Mouse (Mus musculus) c-Kit-positive CD71-positive TER-119-negative erythroid progenitor cells, embryonic 14.5 days (primary cell): ENCODE measurements around the gene Abhd17c.
"Not testable (repeated sequence)": the region's sequence is repeated elsewhere in the genome, so short reads cannot be mapped to it uniquely, and the experiment has no call there.

Experiments
- DNase-seq: peaks from one replicate; pipeline ENCODE4 v3.0.0-alpha.2; 2013; ENCODE audit warnings: low read depth

Abhd17c gene

DNA sequence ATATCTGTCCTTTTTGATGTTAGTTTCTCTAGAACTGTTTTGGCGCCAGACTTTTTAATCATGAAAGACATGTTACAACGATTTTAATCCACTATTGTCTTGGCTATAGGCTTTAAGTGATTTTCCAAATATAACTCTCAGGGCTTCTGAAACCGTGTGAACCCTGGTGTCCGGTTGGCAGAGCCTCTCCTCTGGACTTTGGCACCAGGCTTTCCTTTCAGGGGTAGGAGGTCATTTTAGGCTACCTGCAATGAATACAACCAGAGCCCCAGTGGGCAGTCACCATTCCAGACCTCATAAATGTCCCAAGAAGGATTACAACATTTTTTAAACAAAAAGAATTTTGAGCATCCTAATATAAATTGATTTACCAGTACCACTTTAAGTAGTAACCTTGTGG lies 1.1 kb upstream of the Abhd17c start:
- no peak for DNase-seq

DNA sequence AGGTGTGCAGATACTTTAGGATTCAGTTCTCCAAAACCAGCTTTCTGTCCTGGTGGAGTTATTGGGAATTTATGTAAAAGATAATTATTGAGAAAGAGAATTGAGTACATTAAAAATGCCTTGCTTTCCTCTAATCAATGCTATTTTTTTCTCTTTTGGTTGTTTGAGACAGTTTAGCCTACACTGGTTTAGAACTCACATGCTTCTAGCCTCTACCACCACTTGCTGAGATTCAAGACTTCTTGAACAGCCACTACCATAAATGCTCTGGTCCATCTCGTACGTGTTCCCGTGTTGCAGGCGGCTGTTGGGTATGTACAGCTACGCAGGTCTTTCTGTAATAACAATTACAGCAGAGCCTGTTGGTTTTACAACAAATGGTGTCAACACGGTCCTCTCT lies 681 bp upstream of the Abhd17c start:
- no peak for DNase-seq

DNA sequence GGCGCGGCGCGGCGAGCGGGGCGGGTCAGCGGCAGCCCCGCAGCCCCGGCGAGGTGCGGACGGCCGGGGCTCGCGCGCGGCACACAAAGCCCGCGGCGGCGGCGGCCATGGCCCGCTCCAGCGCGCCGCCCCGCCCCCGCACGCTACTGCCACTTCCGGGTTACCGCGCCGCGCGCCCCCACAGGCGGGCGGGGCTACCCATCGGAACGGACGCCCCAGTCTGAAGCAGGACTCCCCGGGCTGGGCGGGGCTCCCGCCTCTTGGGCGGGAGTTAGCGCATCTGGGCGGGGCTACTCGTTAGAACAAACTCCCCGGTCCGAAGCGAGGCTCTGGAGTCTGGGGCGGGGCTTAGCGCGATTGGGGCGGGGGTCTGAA lies 254 bp upstream of the Abhd17c start:
- peak; percentile 86 for DNase-seq

DNA sequence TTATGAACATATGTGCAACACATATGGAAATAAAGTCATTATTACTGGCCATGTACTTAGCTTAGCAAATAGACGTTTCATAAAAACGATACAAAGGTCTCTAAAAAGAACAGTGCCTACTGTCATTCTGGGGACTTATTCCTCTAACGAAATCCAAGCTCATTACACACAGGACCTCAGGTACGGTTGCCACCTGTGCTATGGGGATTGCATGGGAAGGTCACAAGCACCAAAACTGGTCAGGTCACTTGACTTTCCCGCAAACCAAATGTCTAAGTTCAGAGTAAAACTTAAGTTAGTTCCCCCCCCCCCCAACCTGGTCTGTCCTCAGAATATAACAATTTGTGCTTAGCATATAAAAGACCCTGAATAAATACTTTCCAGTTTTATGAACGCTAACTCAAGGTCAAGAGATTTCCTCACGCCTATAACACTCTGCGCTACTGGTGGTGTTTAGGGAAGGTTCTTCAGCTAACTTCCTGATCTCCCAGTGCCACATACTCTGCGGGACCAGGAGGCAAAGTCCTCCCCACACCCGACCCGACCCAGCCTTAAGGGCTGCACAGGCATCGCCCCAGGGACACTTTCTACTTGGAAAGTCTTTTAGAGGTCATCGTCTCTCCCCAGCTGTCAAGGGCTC lies 1.2 kb downstream of the Abhd17c start:
- DNase-seq = no peak

DNA sequence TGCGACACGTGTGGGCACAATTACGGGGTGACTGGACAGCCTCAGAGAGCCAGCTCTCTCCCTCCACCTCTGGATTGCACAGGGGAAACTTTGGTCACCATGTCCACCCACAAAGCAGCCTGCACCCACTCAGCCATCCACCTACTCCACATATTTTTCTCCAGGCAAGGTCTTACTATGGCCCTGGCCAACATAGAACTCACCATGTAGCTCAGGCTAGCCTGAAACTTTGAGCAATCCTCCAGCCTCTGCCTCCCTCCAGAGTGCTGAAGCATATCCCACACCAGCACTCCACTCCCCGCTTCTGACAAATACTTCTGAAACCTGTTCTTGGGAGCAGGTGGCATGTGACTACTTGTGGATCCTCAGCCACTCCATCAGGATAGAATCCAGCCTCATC lies 1.9 kb downstream of the Abhd17c start:
- DNase-seq = no peak

DNA sequence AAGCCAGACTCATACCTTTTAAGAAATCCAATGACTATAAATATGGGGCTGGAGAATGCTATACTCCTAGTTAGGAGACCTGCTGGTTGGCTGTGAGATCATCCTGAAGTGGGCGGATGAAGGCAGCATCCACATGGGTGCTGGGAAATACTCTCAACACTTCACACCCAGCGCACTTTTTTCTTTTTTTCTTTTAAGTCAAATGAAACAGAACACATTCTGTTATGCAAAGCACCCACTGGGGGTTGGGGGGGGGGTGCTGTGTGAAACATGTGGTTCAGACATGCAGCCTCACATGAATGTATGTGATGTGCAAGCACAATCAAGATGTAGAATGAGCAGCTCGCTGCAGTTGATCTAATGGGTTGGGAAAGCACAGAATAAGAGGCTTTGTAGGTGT lies 2.8 kb downstream of the Abhd17c start:
- DNase-seq = no peak

DNA sequence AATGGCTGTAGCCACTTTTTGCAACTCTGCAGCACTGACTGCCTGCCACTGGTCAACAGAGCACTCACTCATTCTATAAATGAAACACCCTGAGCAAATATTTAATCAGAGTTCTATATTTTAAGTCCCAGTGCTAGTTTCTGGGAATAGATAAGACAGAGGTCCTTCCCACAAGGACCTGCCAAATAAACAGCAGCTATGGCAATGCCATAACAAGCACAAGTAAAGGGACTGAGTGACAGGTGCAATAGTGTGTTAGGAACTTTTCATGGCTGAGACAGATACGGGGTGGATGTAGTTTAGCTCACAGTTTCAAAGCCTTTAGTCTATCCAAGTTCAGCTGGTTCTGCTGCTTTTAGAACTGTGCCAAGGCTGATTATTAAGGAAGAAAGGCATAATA lies 3.9 kb downstream of the Abhd17c start:
- no peak for DNase-seq

DNA sequence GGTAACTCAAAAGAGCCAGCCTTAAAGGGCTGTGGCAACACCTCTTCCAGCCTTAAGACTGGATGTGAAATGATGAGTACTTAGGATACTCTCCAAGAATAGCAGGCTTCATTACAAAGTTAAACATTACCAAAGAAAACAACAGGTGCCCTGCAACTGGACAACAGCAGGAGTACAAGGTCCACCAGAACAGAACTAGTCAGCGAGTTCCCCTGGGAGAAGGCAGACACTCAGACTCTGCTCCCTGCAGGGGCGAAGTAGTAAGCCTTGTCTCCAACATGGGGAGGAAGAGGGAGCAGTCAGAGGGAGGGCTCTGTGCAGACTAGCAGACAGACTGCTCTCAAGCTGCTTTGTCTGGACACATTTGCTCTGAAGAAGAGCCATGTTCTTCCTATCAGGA lies 6.1 kb downstream of the Abhd17c start:
- DNase-seq = no peak

DNA sequence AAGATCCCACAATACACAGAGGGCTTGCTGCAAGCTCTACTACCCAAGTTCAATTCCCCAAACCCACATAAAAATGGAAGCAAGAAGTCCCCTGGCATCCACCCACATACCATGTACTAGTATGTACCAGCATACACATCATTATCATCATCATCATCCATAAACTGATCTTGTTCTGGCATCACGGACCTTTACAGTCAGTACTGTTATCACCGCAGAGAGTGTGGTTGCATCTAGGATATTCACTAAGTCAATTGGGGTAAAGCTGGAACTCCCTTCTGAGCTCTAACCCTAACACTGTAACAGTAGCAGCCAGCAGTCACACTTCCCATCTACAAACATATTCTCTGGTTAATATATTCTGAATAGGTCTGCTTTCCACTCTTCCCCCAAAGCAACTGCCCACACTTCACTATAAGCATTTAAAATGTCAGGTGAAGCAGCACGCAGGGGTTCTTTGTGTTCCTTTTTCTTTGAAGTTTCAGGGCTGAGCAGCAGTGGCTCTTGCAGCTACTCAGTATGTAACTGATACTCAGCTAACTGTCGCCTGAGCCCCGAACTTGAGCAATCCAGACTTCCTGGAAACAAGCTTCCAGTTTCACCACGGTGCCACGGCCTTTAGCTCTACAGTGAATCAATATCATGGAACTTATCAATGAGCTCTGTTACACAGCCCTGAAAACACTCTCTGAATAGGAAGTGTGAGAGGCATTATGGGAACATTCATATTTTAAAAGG lies 8.8 kb downstream of the Abhd17c start:
- no peak for DNase-seq

DNA sequence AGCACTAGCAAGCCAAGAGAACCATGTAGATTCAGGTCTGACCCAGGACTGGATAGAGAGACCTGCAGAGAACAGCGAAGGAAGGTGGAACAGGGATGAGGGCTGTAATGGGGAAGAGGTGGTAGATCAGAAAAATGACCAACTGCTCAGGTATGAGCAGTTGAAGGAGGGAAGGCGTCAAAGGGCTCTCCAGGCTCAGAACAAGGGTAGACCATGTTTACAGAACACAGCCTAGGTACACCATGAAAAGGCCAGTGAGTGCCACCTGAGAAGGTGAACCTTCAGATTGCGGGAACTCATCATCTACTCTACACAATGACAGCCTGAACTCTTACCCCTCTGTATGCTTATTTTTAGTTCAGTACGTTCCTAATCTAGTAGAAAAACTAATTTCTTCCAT lies 9.5 kb downstream of the Abhd17c start:
- DNase-seq = no peak

DNA sequence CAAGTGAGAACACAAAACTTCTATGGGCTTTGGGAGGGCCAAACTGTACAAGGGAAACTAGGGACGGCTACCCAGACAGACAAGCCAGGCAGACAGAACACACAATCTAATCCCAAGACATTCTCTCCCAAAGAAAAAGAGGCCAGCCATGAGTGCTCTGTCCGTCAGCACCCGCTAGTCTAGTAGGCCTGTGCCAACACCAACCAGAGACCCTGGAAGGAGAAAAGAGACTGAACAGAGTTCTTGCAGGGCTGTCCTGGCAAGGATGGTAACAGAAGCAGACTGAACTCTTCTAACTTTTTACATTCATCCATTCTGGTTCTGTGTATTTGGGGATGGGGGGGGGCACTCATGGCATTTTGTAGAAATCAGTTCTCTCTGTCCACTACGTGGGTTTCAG lies 12.1 kb downstream of the Abhd17c start:
- DNase-seq = no peak

DNA sequence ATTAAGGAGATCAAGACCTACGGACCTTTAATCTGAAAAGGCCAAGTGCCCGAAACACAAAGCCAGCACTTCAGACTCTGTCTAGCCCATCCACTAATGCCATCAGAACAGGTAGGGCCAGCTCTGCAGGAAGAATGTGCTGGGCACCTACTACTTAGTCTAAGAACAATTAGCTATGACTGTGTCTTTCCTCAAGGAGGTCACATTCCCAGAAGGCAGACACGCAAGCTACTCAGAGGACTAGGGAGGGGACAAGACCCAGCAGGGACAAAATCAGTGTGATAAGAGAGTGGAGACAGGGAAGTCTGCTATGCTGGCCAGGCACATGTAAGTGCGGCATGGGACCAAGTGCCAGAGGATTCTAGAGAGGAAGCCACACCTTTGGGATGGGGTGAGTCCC lies 13.0 kb downstream of the Abhd17c start:
- no peak for DNase-seq

DNA sequence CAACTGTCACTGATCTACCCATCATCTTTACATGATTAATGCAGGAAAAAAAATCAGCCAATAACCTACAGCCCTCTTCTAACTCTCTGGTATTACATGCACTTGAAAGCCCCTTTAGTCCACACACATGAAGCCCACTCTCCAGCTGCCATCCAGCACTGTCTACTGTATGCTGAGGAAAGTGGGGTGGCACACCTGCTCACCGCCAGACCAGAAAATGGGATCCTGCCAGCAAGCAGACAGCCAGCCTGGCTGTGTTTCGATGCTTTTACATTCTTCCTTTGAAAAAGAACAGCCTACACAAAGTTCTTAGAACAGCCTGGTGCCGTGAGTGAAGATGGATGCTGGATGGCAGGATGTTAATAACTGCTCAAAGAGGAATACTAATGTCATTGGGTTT lies 13.9 kb downstream of the Abhd17c start:
- DNase-seq = no peak

DNA sequence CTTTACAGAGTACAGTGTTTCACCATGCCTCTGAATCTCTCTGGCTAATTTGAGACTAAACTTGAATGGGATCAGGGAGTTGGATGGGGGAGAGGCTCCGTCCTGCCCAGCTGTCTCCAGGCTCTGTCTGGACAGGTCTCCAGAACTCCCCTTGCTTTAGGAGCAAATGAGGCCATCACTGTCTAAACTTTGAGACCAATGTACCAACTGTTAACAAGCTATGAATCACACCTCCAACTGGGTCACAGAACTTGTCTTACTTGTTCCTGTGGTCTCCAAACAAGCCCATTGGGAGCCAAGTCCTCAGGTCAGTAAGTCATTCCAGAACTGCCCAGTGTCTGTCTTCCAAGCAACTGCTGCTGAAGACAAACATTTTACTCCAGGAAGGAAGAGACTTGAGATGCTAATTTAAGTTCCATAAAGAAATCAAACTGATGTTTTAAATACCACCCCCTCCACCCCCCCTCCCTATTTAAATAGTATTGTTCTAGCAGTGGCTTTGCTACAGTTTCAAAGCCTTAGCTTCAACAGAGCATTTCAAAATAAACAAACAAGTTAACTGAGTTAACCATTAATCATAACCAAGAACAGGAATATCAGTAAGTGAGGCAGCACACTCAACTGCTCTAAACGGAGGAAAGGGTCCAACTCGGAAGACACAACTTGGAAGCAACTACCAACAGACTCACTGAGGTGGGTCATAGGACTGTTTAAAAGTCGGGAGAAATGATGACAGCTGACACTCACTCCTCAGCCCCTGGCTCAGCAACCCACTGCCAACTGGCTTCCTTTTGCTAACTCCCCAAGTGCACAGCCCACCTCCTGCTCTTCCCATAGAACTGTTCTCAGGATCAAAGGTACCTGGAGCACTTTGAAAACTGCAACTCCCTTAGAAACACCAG lies 15.6 kb downstream of the Abhd17c start:
- no peak for DNase-seq

DNA sequence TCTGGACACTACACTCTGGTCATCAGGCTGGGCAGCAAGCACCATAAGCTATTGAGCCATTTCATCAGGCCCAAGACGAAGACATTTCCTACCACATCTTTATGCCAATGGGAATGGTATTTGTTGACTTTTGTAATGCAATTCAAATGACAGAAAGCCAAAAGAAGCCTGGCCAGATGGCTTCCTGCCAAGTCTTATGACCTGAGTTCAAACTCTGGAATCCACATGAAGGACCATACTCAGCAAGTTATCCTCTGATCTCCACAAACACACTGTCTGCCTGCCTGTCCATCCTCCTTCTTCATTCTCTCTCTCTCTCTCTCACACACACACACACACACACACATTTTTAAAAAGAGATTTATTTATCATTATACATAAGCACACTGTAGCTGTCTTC lies 19.0 kb downstream of the Abhd17c start:
- no peak for DNase-seq

DNA sequence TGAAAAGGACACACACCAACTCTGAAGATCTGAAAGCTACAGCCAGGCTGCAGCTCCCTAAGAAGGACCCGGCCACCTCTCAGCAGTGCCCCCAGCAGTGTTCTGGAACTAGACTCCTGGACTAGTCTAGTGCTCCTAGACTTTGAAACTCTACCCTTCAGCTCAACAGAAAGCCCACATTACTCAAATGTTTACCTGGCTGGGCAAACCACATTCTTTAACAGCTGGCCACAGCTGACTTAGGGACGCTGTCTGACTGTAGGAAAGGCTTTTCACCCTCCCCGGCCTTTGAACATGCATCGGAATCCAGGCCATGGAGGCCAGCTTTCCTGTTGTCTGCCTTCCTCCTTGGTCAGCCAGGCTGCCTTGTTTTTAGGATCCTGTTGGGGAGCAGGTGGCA lies 20.0 kb downstream of the Abhd17c start:
- no peak for DNase-seq

DNA sequence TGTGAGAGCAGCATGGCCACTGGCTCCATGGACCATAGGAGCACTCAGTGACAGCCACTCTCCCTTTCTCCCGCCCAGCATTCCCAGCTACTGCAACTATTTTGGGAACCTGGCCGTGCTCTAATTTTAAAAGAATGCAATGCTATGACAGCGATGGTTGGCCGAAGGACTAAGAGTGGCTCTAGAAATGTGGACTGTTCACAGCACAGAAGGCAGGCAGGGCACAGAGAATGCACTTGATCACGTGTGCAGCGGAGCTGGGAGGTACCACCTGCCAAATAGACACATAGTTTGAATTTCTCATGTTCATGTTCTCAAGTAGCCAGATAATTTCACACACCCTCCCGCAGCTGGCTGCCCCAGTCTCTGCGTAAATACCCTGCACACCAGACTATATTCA lies 23.0 kb downstream of the Abhd17c start:
- no peak for DNase-seq

DNA sequence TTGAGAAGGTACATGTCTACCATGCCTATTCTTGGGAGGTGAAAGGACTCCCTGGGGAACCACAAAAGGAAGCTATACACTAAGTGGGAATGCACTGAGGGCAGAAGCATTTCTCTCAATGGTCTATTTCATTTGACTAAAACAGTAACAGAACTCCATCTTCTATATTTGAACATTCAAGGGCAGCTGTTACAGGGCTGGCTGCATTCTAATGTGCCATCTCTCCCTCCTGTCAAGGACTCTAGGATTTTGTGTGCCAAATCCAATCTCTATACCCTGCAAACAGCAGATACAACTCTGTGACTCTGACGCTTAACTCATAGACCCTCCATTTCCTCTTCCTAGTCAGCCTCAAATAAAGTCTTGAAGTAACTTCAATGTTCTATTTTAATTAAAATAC lies 26.0 kb downstream of the Abhd17c start:
- no peak for DNase-seq

DNA sequence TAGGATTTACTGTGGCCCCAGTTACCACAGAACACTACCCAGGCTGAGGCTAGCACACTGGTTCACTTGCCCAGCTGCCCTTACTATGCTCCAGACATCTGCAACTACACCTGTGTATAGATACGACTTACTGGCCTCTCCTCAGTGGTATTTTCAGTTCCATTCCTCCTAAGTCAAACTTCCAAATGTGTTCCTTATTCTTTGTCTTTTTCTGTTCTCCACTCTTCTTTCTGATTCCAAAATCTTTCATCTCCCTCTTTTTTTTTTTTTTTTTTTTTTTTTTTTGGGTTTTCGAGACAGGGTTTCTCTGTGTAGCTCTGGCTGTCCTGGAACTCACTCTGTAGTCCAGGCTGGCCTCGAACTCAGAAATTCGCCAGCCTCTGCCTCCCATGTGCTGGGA lies 28.0 kb downstream of the Abhd17c start:
- DNase-seq = not testable (repeated sequence)

DNA sequence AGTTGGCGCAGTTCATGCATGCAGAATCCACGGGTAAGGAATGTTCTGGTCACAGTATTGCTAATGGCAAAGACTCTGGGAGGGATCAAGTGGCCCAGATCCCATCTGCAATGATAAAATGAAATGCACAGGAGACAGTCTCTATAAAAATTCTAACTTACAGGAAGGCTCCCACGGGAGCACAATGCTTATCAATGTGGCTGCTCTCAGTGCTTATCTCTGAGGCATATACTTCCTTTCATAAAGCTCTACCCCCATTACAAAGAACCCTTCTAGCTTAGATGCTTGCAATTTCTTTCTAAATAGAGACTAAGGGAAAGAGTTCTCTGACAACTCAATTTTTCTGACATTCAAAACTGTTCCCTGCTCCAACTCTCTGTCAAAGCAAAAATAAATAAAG lies 29.9 kb downstream of the Abhd17c start:
- no peak for DNase-seq

DNA sequence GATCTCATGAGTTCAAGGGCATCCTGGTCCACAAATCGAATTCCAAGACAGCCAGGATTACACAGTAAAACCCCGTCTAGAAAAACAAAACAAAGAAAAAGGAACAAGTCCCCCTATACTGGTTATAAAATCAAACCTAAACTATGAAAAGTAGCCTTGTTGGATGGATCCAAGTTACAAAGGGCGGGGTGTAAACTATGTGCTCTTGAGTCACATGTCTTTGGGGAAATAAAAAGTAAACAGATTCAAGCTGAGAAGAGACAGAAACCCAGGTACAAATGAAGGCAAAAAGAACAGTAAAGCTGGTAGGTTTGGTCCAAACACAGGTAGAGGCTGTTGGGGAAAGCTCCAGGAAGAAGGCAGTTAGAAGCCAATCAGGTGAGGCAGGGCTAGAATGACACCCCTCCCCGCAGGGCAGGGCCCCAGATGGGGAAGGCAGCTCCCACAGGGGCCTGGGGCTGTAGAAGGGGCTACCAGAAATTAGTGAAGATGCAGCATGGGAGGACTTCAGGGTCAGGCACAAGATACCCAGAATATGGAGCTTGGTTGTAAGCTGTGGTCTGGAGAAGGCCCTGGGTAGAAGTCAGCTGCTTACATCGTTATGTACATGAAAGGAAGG lies 31.4 kb downstream of the Abhd17c start:
- DNase-seq = no peak

DNA sequence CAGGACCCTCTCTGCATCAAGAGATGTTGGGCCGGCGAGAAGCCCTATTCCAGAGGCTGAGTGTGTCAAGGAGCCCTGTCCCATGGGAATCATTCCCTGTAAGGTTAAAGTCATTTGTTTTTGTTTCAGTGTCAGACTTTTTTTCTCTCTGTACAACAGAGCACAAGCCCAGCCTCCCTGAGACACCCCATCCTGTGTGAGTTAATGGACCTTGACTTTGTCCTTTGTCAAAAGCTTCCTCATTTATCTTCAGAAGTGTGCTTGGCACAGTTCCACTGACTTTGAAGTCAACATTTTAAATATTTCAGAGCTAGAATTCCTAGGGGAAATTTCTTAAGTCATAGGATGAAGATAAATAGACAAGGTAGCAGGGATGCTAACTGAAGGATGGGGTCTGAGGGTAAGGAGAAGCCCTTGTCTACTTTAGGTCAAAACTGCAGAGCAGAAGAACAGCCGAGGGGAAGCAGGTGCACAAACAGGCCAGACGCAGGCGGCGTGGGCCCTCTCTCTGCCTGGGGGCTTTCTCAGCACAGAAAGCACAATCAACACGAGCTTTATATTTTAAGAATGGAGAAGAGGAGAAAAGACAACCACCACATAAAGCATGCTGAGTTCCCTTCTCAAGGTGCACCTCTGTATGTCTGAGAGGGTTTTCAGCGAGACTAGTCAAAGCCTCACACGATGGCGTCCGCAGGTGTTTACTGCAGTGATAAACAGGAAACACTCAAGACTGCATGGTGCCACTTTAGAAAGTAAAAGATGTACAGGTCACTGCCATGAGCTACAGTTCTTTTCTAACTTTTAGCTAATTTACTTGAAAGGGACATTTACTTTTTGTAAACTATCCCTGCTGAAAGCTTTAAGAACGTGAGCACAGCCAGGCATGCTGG lies 32.2 kb downstream of the Abhd17c start:
- DNase-seq = no peak
